Mouse (Mus musculus) cerebellum, postnatal 36 days (tissue): Measurements from ENCODE around the gene Dolk.

Source experiments
- DNase-seq, 2 experiments: peaks; one replicate each; pipeline ENCODE4 v3.0.0; 2021 to 2022; ENCODE audit warnings: mixed read lengths in 2 of 2

Dolk gene

GRCm38 (mm10) chr2:30247681-30248080 is 38.5 kb downstream of the Dolk start:
- peak in 1 of 2 experiments; percentile 8 for DNase-seq

- no peak for DNase-seq
These were observed 39.1 kb downstream of the Dolk start for GRCm38 (mm10) chr2:30247036-30247435.

GRCm38 (mm10) chr2:30244595-30245178 is 41.4 kb downstream of the Dolk start:
- DNase-seq = no peak

DNA sequence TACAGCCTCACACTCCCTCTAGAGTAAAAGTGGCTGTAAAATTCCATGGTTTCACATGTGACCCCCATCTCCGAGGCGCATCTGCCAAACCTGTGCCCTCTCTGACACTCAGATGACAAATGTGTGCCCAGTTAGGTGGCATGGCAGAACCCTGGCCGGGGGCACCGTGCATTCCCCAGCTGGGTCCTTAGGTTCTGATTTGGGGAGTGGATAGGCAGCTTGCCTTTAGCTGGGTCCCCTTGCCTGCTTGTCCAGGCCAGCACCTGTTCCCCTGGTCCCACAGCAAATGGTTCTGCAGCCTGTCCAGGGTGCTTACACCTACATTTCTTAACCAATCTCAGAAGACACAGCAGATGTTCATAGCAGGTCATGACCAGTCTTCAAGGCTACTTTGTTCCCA is 42.7 kb downstream of the Dolk start:
- DNase-seq = peak in 1 of 2 experiments; percentile 6

DNA sequence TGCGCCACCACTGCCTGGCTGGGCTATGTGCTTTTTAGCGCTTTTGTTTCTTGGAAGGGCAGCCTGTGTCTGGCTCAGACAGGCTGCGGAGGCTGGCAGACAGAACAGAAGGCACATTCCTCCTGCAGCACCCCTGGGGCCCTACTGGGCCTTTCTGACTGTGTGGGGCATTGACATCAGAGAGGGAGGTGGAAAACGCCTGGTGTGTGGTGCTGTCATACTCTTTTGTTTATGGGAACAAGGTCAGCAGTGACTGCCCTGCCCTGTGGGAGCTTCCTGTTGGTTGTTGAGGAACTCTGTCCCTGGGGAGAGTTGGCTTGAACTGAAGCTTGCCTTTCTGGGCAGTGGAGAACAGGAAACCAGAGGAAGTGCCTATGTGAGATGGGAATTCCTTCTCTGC is 43.6 kb downstream of the Dolk start:
- peak; percentile 74 to 76 for DNase-seq

DNA sequence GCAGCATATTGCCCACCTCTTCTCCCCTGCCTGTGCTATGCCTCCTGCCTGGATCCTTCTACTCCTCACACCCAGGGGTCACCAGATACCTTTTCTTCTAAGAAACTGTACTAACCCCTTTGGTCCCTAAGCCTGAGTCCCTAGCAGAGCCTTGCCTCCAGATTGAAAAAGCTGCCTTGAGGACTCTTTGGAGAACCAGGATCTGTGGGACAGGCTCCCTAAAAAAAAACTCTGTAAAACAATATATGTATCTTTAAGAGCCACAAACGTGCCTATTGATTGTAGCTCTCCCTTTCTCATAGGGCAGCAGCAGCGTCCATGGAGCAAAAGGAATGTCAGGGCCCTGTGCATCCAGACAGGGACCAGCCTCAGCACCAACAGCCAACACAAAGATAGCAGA is 45.9 kb downstream of the Dolk start, which contains the start of gene Gm28035:
Gm28035 (plus strand) TSS at position 301 of the 400 bp plus-strand sequence.
- no peak for DNase-seq

DNA sequence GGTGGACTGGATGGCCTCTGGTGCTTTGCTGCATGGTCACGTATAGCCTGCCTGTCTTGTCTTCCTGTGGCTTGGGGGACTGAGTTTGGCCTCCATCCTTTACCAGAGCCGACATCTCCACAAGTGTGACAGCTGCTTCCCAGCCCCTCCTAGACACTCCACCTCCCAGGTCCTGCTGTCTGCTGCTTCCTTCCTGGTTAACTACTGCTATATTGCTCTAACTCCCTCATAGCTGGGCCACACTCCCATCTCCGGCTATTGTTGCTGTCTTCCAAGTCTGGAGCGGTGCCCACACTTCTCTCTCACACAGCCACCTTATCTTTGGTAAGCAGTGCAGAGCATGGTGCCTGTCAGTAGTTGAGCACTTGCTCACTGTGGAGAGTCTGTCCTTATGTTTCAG is 46.4 kb downstream of the Dolk start:
- peak in 1 of 2 experiments; percentile 12 for DNase-seq

- peak in 1 of 2 experiments; percentile 10 for DNase-seq
These were observed 47.1 kb downstream of the Dolk start for GRCm38 (mm10) chr2:30238906-30239465.

GRCm38 (mm10) chr2:30237881-30238280 is 48.3 kb downstream of the Dolk start:
- DNase-seq = no peak

DNA sequence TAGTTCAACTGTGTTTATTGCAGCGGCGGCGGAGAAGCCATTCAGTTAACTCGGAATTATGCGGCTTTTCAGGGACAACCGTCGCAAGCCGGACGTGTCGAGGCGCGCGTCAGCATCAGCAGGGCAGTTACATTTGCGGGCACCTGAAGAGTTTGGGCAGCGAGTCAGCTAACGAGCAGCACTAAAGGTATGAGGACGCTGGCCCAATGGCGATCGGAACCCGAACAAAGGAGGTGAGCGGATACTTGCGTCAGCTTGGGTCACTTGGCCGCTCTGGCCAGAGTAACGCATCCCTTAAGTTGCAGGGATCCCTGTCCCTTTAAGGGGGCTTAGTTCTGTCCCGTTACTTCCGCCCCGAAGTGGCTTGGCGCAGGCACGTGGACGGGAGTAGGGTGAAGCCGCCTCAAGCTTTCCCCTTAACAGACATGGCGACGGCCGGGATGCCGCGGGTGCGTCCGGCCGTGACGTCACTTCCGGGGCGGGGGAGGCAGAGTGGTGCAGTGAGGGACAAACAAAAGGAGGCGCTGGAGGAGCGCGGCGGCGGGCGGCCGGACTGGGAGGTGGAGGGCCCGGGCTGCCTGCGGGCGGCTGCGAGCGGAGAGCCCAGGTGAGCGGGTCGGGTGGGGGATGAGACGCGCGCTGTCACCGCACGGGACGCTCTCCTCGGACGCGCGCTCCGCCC is 48.8 kb downstream of the Dolk start, which contains the start of gene Lrrc8a:
Lrrc8a (plus strand) TSS at position 517 of the 682 bp plus-strand sequence.
- peak; percentile 99 to 100 for DNase-seq

DNA sequence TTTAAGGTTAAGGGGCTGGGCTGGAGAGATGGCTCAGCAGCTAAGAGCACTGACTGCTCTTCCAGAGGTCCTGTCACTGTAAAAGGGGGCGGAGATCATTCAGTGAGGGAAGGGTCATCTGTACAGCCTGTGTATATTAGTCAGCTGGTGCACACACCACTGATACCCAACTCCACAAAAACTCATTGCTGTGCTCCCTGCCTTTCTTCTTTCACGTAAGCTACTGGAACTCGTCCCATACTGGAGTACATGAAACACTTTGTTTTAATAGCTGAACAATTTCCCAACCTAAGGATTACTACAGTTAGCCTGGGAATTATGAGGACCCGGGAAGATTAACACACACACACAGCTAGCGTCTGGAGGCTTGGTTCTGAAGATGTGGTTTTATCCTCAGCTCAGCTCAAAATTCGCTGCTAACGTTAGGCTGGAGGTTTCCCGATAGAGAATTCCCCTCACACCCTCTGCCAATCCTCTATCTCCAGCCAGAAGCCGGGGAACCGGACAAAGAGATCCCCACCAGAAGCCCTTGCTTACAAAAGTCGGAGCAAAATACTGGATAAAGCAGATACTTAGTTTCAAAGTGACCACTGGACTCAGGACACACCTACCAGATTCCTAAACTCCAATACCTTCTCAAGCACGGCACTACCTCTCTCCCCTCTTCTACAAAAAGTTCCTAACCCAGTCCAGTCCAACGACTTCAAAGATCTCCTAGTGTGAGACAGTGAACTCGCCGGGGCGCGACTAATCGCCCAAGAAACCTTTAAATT is 49.5 kb downstream of the Dolk start:
- no peak for DNase-seq

DNA sequence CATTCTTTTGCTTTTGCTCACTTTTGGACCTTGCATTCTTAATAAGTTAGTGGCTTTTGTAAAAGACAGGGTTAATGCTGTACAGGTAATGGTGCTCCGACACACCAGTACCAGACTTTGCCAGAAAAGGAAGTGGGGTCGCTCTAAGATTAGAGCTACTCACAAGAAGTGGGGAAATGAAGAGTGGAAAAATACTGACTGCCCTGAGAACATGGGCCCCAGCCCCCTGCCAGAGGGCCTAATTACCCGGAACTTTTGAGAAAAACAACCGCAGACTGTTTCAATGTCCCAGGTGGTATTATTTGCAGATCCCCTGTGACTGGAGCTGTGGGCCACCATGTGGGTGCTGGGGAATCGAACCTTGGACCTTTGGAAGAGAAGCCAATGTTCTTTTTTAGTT is 50.5 kb downstream of the Dolk start:
- no peak for DNase-seq
